Mouse (Mus musculus) kidney, embryonic 16.5 days (tissue): ENCODE measurements at regions not wholly inside any gene's neighbourhood (a gene's known extent, or its start where the extent isn't known, plus 50 kb on each side); places are given as distances from the start of the nearest gene placed in this dataset.

Experiments
- ATAC-seq: fragments of 200-750 bp; cut with Nextera tagmentation; 2 replicates; pipeline ENCODE4 v1.8.0; 2017; ENCODE audit warnings: moderate TSS enrichment; ENCODE audit not compliant: low FRiP score, low TSS enrichment
- H3K27ac ChIP-seq: fragments of 300-500 bp; sonication (generic); 2 replicates; pipeline ENCODE4 v1.5.1; 2014; ENCODE audit warnings: low read length
- H3K27me3 ChIP-seq: fragments of 300-500 bp; sonication (generic); 2 replicates; pipeline ENCODE4 v1.6.1; 2014; ENCODE audit warnings: low read length, control low read depth, mixed read lengths; ENCODE audit not compliant: insufficient read depth
- H3K36me3 ChIP-seq: fragments of 300-500 bp; sonication (generic); 2 replicates; pipeline ENCODE4 v1.6.1; 2014; ENCODE audit warnings: low read length, control low read depth, mixed read lengths; ENCODE audit not compliant: insufficient read depth
- H3K4me1 ChIP-seq: fragments of 300-500 bp; sonication (generic); 2 replicates; pipeline ENCODE4 v1.6.1; 2014; ENCODE audit warnings: low read length, control low read depth, mixed read lengths; ENCODE audit not compliant: insufficient read depth
- H3K4me2 ChIP-seq: fragments of 300-500 bp; sonication (generic); replicated peaks from 2 replicates; pipeline ENCODE4 v1.6.1; 2014; ENCODE audit warnings: low read depth, low read length
- H3K4me3 ChIP-seq: fragments of 300-500 bp; sonication (generic); 2 replicates; pipeline ENCODE4 v1.5.1; 2014; ENCODE audit warnings: mild to moderate bottlenecking, low read length
- H3K9ac ChIP-seq: fragments of 300-500 bp; sonication (generic); replicated peaks from 2 replicates; pipeline ENCODE4 v1.6.1; 2014; ENCODE audit warnings: low read length
- H3K9me3 ChIP-seq: fragments of 300-500 bp; sonication (generic); 2 replicates; pipeline ENCODE4 v1.6.1; 2016; ENCODE audit warnings: low read length, control low read depth
- WGBS: fragments of 180-500 bp; shearing (Covaris S2); extraction: QIAGEN DNeasy Blood & Tissue Kit; methylation state at CpG from one replicate; pipeline ENCODE4 v1.1.7; 2014; 5-methylcytosine and 5-hydroxymethylcytosine counted together

DNA sequence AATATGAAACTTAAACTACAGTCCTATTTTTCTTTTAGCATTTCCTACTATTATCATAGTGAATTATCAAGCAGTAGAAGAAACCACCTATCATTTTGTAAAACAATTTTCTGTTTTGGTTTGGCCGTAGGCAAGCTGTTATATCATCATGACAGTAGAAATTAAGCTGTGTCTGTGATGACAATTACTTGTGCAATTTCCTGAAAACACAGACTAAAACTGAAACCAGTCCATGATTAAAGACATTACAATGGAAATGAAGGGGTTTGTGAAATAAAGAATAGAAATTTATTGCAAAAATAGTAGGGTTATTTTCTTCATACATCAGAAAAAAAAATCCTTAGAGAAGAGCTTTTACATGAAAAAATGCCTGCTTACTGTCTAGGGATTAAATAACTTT lies 210.8 kb upstream of the Sema3a start:
- ATAC-seq: no peak
- Histone ChIP-seq H3K4me1 (no peaks in the 10 kb centered on the region), H3K4me2 (no peak overlapping the region), H3K36me3 (no peaks in the 10 kb centered on the region), H3K4me3 (no peak overlapping the region), H3K9me3 (0 out of 2 replicates have a peak, but pooled peaks cover 5% of the 10 kb centered on the region), H3K27me3 (no peaks in the 10 kb centered on the region), H3K27ac (no peak overlapping the region), H3K9ac (no peak overlapping the region)
- 46% methylated on average over 1 of the region's 1 CpGs for WGBS

DNA sequence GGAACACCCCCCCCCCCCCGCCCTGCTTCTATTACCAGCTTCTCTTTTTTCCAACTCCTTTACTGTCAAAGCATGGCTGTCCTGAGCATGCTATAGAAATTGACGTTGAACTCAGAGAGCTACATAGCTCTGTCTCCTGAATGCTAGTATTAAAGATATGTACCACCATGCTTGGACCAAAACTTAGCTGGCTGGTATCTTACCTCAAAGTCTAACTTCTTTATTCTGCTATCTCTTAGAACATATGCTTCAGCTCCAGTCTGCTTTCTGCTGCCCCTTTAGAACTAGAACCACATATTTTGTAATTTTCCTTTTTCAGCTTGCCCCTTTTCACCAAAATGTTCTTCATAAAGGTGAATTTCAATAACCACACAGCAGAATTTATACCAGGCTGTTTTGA lies 205.9 kb upstream of the Sema3a start:
- Histone ChIP-seq H3K27me3 (no peaks in the 10 kb centered on the region), H3K4me3 (no peak overlapping the region), H3K36me3 (no peaks in the 10 kb centered on the region), H3K4me2 (no peak overlapping the region), H3K27ac (no peak overlapping the region), H3K9ac (no peak overlapping the region), H3K4me1 (no peaks in the 10 kb centered on the region), H3K9me3 (no peaks in the 10 kb centered on the region)
- 85% methylated on average over 1 of the region's 2 CpGs for WGBS
- ATAC-seq: no peak

- Histone ChIP-seq H3K4me3 (no peak overlapping the region), H3K9ac (no peak overlapping the region), H3K9me3 (no peaks in the 10 kb centered on the region), H3K36me3 (no peaks in the 10 kb centered on the region), H3K4me1 (no peaks in the 10 kb centered on the region), H3K27ac (no peak overlapping the region), H3K27me3 (no peaks in the 10 kb centered on the region), H3K4me2 (no peak overlapping the region)
- ATAC-seq: no peak
Observed at GRCm38 (mm10) chr5:12922889-12923288, 202.3 kb upstream of the Sema3a start.

- Histone ChIP-seq H3K27me3 (no peaks in the 10 kb centered on the region), H3K9ac (no peak overlapping the region), H3K9me3 (no peaks in the 10 kb centered on the region), H3K36me3 (no peaks in the 10 kb centered on the region), H3K4me1 (no peaks in the 10 kb centered on the region), H3K4me3 (no peak overlapping the region), H3K27ac (no peak overlapping the region), H3K4me2 (no peak overlapping the region)
- ATAC-seq: no peak
Observed at GRCm38 (mm10) chr5:12925466-12925865, 199.7 kb upstream of the Sema3a start.

DNA sequence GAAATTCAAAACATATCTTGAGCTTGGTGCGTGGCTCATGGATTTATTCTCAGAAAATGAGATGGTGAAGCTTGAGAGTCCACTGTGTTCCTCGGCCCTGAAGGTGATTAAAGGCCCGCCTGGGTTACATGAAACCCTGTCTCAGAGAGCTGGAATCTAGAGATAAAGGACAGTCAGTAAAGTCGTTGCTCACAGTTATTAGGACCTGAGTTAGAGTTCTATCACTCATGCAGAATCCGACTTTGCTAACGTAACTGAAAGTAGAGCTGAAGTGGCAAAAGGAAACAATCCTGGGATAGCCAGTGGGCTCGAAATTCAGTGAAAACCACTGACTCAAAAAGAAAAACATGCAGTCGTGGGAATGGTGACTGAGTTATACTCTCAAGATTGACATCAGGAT lies 198.9 kb upstream of the Sema3a start:
- Histone ChIP-seq H3K4me2 (no peak overlapping the region), H3K4me3 (no peak overlapping the region), H3K9me3 (no peaks in the 10 kb centered on the region), H3K36me3 (no peaks in the 10 kb centered on the region), H3K4me1 (no peaks in the 10 kb centered on the region), H3K27ac (no peak overlapping the region), H3K27me3 (no peaks in the 10 kb centered on the region), H3K9ac (no peak overlapping the region)
- WGBS: 71% methylated on average over 8 of the region's 8 CpGs
- no peak for ATAC-seq

DNA sequence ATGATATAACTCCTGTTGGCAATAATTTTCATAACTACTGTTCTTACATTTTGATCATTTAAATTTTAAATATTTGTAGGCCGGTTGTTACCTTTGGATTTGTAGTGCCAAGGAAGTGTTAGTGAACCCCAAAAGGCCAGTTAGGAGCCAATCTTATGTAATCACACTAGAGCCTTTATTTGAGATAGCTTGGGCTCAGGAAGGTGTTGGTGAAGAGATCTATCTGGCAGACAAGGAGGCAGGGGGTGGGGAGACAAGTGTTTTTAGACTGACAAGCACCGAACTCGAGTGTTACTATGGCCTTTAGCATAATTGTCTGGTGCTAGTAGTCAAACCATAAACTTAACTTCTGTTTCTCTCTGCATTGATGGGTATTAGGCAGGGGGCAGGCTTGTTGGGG lies 198.0 kb upstream of the Sema3a start:
- no peak for ATAC-seq
- Histone ChIP-seq H3K9ac (no peak overlapping the region), H3K27me3 (no peaks in the 10 kb centered on the region), H3K27ac (no peak overlapping the region), H3K36me3 (no peaks in the 10 kb centered on the region), H3K9me3 (no peaks in the 10 kb centered on the region), H3K4me3 (no peak overlapping the region), H3K4me1 (no peaks in the 10 kb centered on the region), H3K4me2 (no peak overlapping the region)
- WGBS: 87% methylated on average over 3 of the region's 3 CpGs

GRCm38 (mm10) chr5:12937052-12937451 lies 188.2 kb upstream of the Sema3a start:
- Histone ChIP-seq H3K36me3 (no peaks in the 10 kb centered on the region), H3K27ac (no peak overlapping the region), H3K4me1 (no peaks in the 10 kb centered on the region), H3K9me3 (no peaks in the 10 kb centered on the region), H3K27me3 (no peaks in the 10 kb centered on the region), H3K9ac (no peak overlapping the region), H3K4me2 (no peak overlapping the region), H3K4me3 (no peak overlapping the region)
- ATAC-seq: peak; percentile 27; the same call in 1 of the 2 replicates
- WGBS: 44% methylated on average over 5 of the region's 5 CpGs

- Histone ChIP-seq H3K27ac (no peak overlapping the region), H3K4me1 (no peaks in the 10 kb centered on the region), H3K27me3 (no peaks in the 10 kb centered on the region), H3K4me2 (no peak overlapping the region), H3K9ac (no peak overlapping the region), H3K4me3 (no peak overlapping the region), H3K9me3 (no peaks in the 10 kb centered on the region), H3K36me3 (no peaks in the 10 kb centered on the region)
- WGBS: 75% methylated on average over 2 of the region's 2 CpGs
- ATAC-seq: no peak
Observed at GRCm38 (mm10) chr5:12938162-12938852, 186.9 kb upstream of the Sema3a start.

DNA sequence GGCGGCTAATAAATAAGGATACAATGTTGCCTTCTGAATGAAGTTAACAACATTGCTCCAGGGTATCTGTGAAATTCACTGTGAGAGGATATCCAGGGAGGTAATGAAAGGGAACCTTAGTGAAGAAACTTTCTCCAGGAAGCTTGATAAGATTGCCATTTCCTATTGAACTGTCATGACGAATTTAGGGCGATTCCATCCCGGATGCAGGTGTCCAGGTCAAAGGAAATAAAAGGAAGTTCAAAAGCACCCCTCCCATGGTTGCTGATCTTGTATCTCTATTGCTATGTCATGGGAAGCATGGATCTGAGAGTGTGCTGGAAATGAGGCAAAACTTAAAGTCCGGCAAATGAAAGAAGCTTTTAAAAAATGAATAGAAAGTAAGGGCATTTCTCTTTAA lies 180.7 kb upstream of the Sema3a start:
- no peak overlapping the region for H3K4me2 ChIP-seq
- no peak overlapping the region for H3K27ac ChIP-seq
- 0 out of 2 replicates have a peak, but pooled peaks have one; percentile 23 for ATAC-seq
- H3K4me1 ChIP-seq: 0 out of 2 replicates have a peak, but pooled peaks cover 4% of the 10 kb centered on the region
- no peaks in the 10 kb centered on the region for H3K9me3 ChIP-seq
- no peaks in the 10 kb centered on the region for H3K36me3 ChIP-seq
- H3K27me3 ChIP-seq: no peaks in the 10 kb centered on the region
- 67% methylated on average over 5 of the region's 5 CpGs for WGBS
- no peak overlapping the region for H3K9ac ChIP-seq
- H3K4me3 ChIP-seq: no peak overlapping the region

GRCm38 (mm10) chr5:12948472-12948871 lies 176.7 kb upstream of the Sema3a start:
- H3K27ac ChIP-seq: no peak overlapping the region
- no peak overlapping the region for H3K4me3 ChIP-seq
- no peaks in the 10 kb centered on the region for H3K36me3 ChIP-seq
- H3K27me3 ChIP-seq: no peaks in the 10 kb centered on the region
- 0 out of 2 replicates have a peak, but pooled peaks cover 4% of the 10 kb centered on the region for H3K4me1 ChIP-seq
- H3K9me3 ChIP-seq: no peaks in the 10 kb centered on the region
- 54% methylated on average over 2 of the region's 2 CpGs for WGBS
- no peak overlapping the region for H3K9ac ChIP-seq
- no peak for ATAC-seq
- H3K4me2 ChIP-seq: no peak overlapping the region
